Mouse (Mus musculus) c-Kit-positive CD71-positive TER-119-negative erythroid progenitor cells, embryonic 14.5 days (primary cell): Measurements from ENCODE around the gene Thbs2.
"Not testable (repeated sequence)": the region's sequence is repeated elsewhere in the genome, so short reads cannot be mapped to it uniquely, and the experiment has no call there.

Experiments used
- DNase-seq: peaks from one replicate; pipeline ENCODE4 v3.0.0-alpha.2; 2013; ENCODE audit warnings: low read depth

The Thbs2 gene

GRCm38 (mm10) chr17:14628901-14629300 is 65.1 kb downstream of the Thbs2 start:
- DNase-seq = no peak

GRCm38 (mm10) chr17:14627828-14628338 is 66.2 kb downstream of the Thbs2 start:
- DNase-seq = no peak

GRCm38 (mm10) chr17:14624433-14624832 is 69.6 kb downstream of the Thbs2 start:
- no peak for DNase-seq

- not testable (repeated sequence) for DNase-seq
Measured at GRCm38 (mm10) chr17:14621006-14621405, 73.0 kb downstream of the Thbs2 start.

- DNase-seq = no peak
Measured at GRCm38 (mm10) chr17:14620037-14620436, 74.0 kb downstream of the Thbs2 start.

GRCm38 (mm10) chr17:14619038-14619437 is 75.0 kb downstream of the Thbs2 start:
- no peak for DNase-seq
